Mouse (Mus musculus) liver, adult 2 months (tissue): ENCODE results near the gene Fmnl3. TPM values are rescaled to one million over a fixed set of nuclear protein-coding genes. Genes with fewer than 3 reads are reported as not detected.

ENCODE experiments used
- DNase-seq: peaks from one replicate; pipeline ENCODE4 v3.0.0-alpha.2; 2011; ENCODE audit warnings: low read depth, low spot score; ENCODE audit errors: extremely low read depth
- H3K27ac ChIP-seq: fragments of 200-500 bp; replicated peaks from 2 replicates; pipeline ENCODE4 v1.5.1; 2012; ENCODE audit warnings: low read depth, mild to moderate bottlenecking, control low read depth, inconsistent platforms, low read length; ENCODE audit not compliant: insufficient read depth
- H3K27me3 ChIP-seq: fragments of 200-500 bp; 2 replicates; pipeline ENCODE4 v1.6.1; 2012; ENCODE audit warnings: mild to moderate bottlenecking, moderate library complexity, low read length, inconsistent platforms; ENCODE audit not compliant: control insufficient read depth, insufficient read depth
- H3K36me3 ChIP-seq: fragments of 200-500 bp; 2 replicates; pipeline ENCODE4 v1.6.1; 2012; ENCODE audit warnings: low read length, inconsistent platforms; ENCODE audit not compliant: control insufficient read depth, insufficient read depth
- H3K4me1 ChIP-seq: fragments of 200-500 bp; 2 replicates; pipeline ENCODE4 v1.6.1; 2011; ENCODE audit warnings: low read length; ENCODE audit not compliant: control insufficient read depth, insufficient read depth
- H3K4me3 ChIP-seq: fragments of 200-500 bp; 2 replicates; pipeline ENCODE4 v1.5.1; 2011; ENCODE audit warnings: low read depth, mild to moderate bottlenecking, control low read depth, low read length, moderate library complexity; ENCODE audit not compliant: insufficient read depth
- H3K79me2 ChIP-seq: fragments of 200-500 bp; 2 replicates; pipeline ENCODE4 v1.6.1; 2012; ENCODE audit warnings: inconsistent platforms, mild to moderate bottlenecking, low read length, moderate library complexity; ENCODE audit not compliant: control insufficient read depth, insufficient read depth
- H3K9ac ChIP-seq: fragments of 200-500 bp; 2 replicates; pipeline ENCODE4 v1.6.1; 2012; ENCODE audit warnings: low read depth, mild to moderate bottlenecking, control low read depth, inconsistent platforms, low read length
- CTCF ChIP-seq: fragments of 200-500 bp; IDR thresholded peaks from 2 replicates; pipeline ENCODE4 v1.5.1; 2011; ENCODE audit warnings: low read depth, low read length, control low read depth
- POLR2A ChIP-seq: fragments of 200-500 bp; IDR thresholded peaks from 2 replicates; pipeline ENCODE4 v1.6.1; 2011; ENCODE audit warnings: low read length, control low read depth; ENCODE audit not compliant: insufficient read depth; ENCODE audit errors: extremely low read depth
- WGBS: fragments of 180-500 bp; shearing (Covaris S2); methylation state at CpG from one replicate; pipeline ENCODE4 v1.1.7; 2018; 5-methylcytosine and 5-hydroxymethylcytosine counted together
- polyA plus RNA-seq: library from polyadenylated mRNA; depleted of rRNA; stranded (reverse); fragments of >200 nt; gene quantifications from 2 replicates; pipeline ENCODE4 v1.2.3, GENCODE M21; 2012
- total RNA-seq: library from RNA; depleted of rRNA; stranded (reverse); fragments of >200 nt; gene quantifications from 2 replicates; pipeline ENCODE4 v1.2.3, GENCODE M21; 2014

Gene Fmnl3
- total and polyA plus RNA-seq, 2 experiments = 1.3 to 2.2 TPM

GRCm38 (mm10) chr15:99338916-99339315, 31.4 kb downstream of the Fmnl3 start:
- Histone ChIP-seq H3K9ac (no peak overlapping the region), H3K4me3 (no peak overlapping the region), H3K79me2 (no peaks in the 10 kb centered on the region), H3K36me3 (no peaks in the 10 kb centered on the region), H3K27ac (no peak overlapping the region), H3K4me1 (peaks cover 7% of the 10 kb centered on the region; the same call in 1 of the 2 replicates), H3K27me3 (no peaks in the 10 kb centered on the region)
- 81% methylated on average over 2 of the region's 2 CpGs for WGBS
- no peak for TF ChIP-seq POLR2A
- DNase-seq = no peak

- Histone ChIP-seq H3K27me3 (no peaks in the 10 kb centered on the region), H3K4me1 (peaks cover 11% of the 10 kb centered on the region; the same call in 1 of the 2 replicates), H3K27ac (no peak overlapping the region), H3K79me2 (no peaks in the 10 kb centered on the region), H3K9ac (no peak overlapping the region), H3K36me3 (no peaks in the 10 kb centered on the region), H3K4me3 (no peak overlapping the region)
- TF ChIP-seq POLR2A (no peak), CTCF (no peak)
- DNase-seq = no peak
- WGBS = 71% methylated on average over 8 of the region's 8 CpGs
These were observed 34.4 kb downstream of the Fmnl3 start for GRCm38 (mm10) chr15:99335801-99336320.

- no peaks in the 10 kb centered on the region for H3K36me3 ChIP-seq
- no peak for DNase-seq
- 86% methylated on average over 6 of the region's 6 CpGs for WGBS
- no peak overlapping the region for H3K4me3 ChIP-seq
- H3K4me1 ChIP-seq = peaks cover 11% of the 10 kb centered on the region; the same call in 1 of the 2 replicates
- H3K27ac ChIP-seq = no peak overlapping the region
- no peaks in the 10 kb centered on the region for H3K27me3 ChIP-seq
- TF ChIP-seq CTCF (no peak), POLR2A (no peak)
- no peaks in the 10 kb centered on the region for H3K79me2 ChIP-seq
- no peak overlapping the region for H3K9ac ChIP-seq
These were observed 35.8 kb downstream of the Fmnl3 start for GRCm38 (mm10) chr15:99334500-99334899.

GRCm38 (mm10) chr15:99333676-99334065, 36.6 kb downstream of the Fmnl3 start:
- no peak for DNase-seq
- Histone ChIP-seq H3K4me3 (no peak overlapping the region), H3K36me3 (no peaks in the 10 kb centered on the region), H3K9ac (no peak overlapping the region), H3K27ac (peak overlapping the region; percentile 70), H3K79me2 (no peaks in the 10 kb centered on the region), H3K27me3 (no peaks in the 10 kb centered on the region), H3K4me1 (peaks cover 11% of the 10 kb centered on the region; the same call in 1 of the 2 replicates)
- 83% methylated on average over 3 of the region's 3 CpGs for WGBS
- TF ChIP-seq CTCF = no peak
- TF ChIP-seq POLR2A = no peak

- Histone ChIP-seq H3K9ac (no peak overlapping the region), H3K36me3 (no peaks in the 10 kb centered on the region), H3K4me3 (no peak overlapping the region), H3K79me2 (no peaks in the 10 kb centered on the region), H3K27ac (peak overlapping the region; percentile 70), H3K4me1 (peaks cover 11% of the 10 kb centered on the region; the same call in 1 of the 2 replicates), H3K27me3 (no peaks in the 10 kb centered on the region)
- DNase-seq = peak; percentile 59
- TF ChIP-seq CTCF (no peak), POLR2A (no peak)
- 33% methylated on average over 9 of the region's 9 CpGs for WGBS
These were observed 37.2 kb downstream of the Fmnl3 start for GRCm38 (mm10) chr15:99332921-99333675.

- no peaks in the 10 kb centered on the region for H3K79me2 ChIP-seq
- no peak overlapping the region for H3K4me3 ChIP-seq
- H3K27me3 ChIP-seq = no peaks in the 10 kb centered on the region
- H3K4me1 ChIP-seq = peaks cover 11% of the 10 kb centered on the region; the same call in 1 of the 2 replicates
- no peaks in the 10 kb centered on the region for H3K36me3 ChIP-seq
- H3K27ac ChIP-seq = peak overlapping the region; percentile 52
- TF ChIP-seq POLR2A = no peak
- no peak for TF ChIP-seq CTCF
- DNase-seq = no peak
- H3K9ac ChIP-seq = no peak overlapping the region
These were observed 38.2 kb downstream of the Fmnl3 start for GRCm38 (mm10) chr15:99332111-99332510.
